Mouse (Mus musculus) urinary bladder, adult 18-20 months (tissue): ENCODE results near the gene Tnfaip2.

Experiments
- DNase-seq, 2 experiments: peaks; one replicate each; pipeline ENCODE4 v3.0.0; 2022; ENCODE audit warnings: low spot score in 2 of 2, mixed read lengths in 2 of 2

Tnfaip2 gene

DNA sequence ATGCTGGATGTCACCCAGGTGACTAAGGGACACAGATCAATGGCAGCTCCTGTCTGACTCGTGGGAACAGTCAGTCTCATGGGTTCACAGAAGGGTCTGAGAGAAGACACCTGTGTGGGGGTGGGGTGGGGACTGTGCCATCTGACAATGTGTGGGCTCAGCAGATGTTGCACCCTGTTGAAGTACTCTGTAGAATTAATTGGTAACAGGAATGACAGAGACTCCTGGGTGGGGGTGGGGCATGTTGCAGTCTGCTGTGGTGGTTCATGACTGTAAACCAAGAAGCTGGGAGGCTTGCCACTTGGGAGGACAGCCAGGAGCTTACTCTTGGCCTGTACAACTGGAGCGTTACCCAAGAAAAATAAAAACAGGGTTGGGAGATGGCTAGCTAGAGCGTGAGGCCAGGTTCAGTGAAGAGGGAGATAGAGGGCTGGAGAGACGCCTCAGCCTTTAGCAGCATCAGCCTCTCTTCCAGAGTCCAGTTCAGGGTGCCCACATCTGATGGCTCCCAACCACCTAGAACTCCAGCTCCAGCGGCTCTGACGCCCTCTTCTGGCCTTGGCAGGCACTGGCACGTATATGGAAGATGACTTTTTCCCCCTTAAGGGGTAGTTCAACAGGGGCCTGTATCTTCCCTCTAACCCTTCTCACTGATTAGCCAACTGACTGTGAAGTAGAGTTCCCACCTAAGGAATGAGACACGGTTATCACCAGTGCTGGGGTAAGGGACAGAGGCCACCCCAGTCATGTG is 32.8 kb downstream of the Tnfaip2 start:
- peak in 1 of 2 experiments; percentile 70 for DNase-seq

DNA sequence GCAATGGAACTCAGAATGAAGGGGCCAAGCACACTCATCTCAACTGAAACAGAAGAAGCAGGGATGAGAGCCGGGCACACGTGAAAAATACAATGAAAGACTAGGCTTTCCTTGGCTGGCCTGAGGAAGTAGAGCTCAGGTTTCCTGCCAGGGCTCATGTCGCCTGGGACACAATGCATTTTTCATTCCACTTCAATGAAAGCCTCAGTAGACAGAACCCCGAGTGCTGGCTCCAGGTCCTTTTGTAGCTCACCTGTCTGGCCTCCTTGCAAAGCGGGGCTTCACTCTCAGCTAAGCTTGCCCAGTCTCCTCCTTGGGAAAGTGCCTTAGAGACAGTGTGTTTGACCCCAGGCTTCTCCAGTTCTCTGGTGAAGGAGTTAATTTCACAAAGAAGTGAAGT is 36.7 kb downstream of the Tnfaip2 start:
- DNase-seq, result no peak

- DNase-seq, result no peak
Measured at GRCm38 (mm10) chr12:111479917-111480316, 37.6 kb downstream of the Tnfaip2 start.

- DNase-seq, result no peak
Measured at GRCm38 (mm10) chr12:111485046-111485651, 42.9 kb downstream of the Tnfaip2 start.

GRCm38 (mm10) chr12:111485652-111486306 is 43.5 kb downstream of the Tnfaip2 start, which contains the start of gene Gm266:
TSS of gene Gm266 (minus strand) at chr12:111485823.
- DNase-seq, result no peak

- no peak for DNase-seq
Measured at GRCm38 (mm10) chr12:111486455-111486854, 44.2 kb downstream of the Tnfaip2 start.

DNA sequence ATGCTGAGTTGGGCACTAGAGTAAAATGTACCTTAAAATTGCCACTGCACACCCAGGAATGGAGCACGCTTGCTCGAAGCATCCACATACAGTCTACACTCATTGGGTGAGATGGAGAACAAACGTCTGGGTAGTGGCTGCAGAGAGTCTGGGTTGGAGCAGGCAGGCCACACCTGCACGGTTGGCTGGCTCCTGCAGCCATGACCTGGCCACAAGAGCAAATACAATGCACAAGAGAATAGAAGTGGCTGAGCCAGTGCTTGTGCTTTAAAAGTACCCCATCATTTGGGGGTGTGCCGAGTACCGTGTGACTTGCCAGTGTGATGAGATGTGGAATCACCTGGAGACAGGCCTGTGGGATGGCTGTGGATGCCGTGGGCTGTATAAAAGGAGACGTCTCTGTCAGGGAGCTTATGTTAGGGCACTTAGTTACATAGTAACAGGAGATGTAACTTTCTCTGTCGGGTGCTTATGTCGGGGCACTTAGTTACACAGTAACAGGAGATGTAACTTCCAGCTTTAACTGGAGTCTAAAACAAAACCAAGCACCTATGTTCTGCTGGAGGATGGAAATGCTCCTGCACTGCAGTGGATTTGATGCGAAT is 47.1 kb downstream of the Tnfaip2 start:
- no peak for DNase-seq

DNA sequence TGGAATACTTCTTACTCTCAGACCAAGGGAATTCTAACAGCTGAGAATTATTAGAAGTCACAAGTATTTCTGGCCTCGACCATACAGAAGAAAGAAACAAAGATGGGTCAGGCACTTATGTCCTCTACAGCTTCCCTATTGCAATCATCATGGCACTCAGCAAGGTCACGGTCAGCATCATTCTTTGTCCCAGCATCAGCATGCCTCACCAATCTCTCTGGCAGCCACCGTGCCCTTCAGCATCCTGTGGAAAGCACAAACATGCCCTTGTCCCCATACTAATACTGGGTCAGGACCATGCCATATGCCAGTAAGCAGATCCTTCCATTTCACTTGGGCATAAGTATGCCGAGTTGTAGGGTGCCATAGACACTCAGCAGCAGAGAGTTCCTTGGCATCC is 52.7 kb downstream of the Tnfaip2 start:
- no peak for DNase-seq

DNA sequence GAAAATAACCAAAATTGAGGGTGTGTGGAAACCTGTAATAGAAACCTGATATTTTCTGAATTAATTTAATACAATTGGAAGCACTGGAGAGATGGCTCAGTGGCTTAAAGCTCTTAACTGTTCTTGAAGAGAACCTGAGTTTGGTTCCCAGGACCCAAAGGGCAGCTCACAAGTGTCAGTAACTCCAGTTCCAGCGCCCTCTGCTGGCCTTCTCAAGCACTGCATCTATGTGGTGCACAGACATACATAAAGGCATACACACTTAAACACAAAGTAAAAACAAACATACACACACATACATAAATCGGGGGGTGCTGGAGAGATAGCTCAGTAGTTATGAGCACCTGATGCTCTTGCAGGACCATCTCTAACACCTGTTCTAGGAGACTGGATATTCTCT is 54.8 kb downstream of the Tnfaip2 start:
- DNase-seq, result no peak

DNA sequence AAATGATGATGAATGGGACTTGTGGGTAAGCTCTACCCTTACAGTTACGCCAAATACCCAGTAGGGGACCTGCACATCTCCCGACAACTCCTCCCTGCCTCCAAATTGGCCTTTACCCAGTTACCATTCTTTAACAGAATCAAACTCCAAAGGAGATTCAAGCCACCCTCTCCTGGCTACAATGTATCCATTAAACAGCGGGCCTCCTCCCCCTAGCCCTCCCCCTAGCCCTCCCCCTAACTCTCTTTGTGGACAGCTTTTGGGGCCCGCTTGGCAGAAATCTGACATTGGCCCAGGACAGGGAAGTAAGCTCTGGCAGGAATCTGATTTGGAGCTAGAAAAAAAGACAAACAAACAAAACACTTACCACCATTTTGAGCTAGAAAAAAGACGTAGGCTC is 57.3 kb downstream of the Tnfaip2 start:
- DNase-seq, result no peak

DNA sequence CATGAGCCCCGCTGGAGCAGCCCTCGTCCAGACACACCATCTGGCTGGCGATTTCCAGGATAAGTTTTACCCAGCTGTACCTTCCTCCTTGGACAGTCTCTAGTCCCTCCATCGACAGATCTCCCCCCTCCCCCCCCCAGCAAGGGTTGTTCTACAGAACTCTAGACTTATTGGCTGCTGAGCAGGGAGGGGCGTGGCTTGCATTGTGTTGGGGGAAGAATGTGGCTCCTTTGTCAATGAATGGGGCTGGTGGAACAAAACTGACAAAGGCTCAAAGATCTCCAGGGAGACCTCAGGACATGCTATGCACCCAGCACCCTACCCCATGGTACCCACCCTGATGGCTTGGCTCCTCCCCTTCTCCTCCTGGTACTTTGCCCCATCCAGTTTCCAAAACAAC is 58.5 kb downstream of the Tnfaip2 start:
- no peak for DNase-seq

GRCm38 (mm10) chr12:111503063-111503567 is 60.8 kb downstream of the Tnfaip2 start:
- no peak for DNase-seq

DNA sequence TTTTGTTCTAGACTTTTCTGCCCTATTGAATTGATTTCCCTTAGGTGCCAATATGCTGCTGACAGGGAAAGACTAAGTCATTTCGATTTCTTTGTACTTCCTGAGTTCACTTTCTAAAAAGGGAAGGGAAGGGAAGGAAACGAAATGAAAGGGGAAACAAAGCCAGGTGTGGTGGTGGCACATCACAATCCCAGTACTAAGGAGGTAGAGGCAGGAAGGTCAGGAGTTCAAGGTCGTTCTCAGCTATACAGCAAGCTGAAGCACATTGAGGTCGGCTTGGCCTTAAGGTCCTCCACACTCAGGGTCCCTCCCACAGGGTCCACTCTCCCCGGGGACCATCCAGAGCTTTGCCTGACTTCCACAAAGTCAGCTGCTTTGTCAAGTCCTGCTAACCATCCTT is 61.3 kb downstream of the Tnfaip2 start:
- no peak for DNase-seq
